Mouse (Mus musculus) midbrain, embryonic 12.5 days (tissue): ENCODE results near the gene Olfr417. TPM values are rescaled to one million over a fixed set of nuclear protein-coding genes. Genes with fewer than 3 reads are reported as not detected.
"Not testable (repeated sequence)": the region's sequence is repeated elsewhere in the genome, so short reads cannot be mapped to it uniquely, and the experiment has no call there.

Experiments
- ATAC-seq: fragments of 200-750 bp; cut with Nextera tagmentation; 2 replicates; pipeline ENCODE4 v1.8.0; 2017; ENCODE audit warnings: low read depth, moderate TSS enrichment, moderate library complexity; ENCODE audit not compliant: low FRiP score
- H3K27ac ChIP-seq: fragments of 300-500 bp; sonication (generic); replicated peaks from 2 replicates; pipeline ENCODE4 v1.5.1; 2016; ENCODE audit warnings: mild to moderate bottlenecking
- H3K27me3 ChIP-seq: fragments of 300-500 bp; sonication (generic); 2 replicates; pipeline ENCODE4 v1.6.1; 2016; ENCODE audit warnings: mild to moderate bottlenecking
- H3K36me3 ChIP-seq: fragments of 300-500 bp; sonication (generic); 2 replicates; pipeline ENCODE4 v1.6.1; 2016
- H3K4me1 ChIP-seq: fragments of 300-500 bp; sonication (generic); 2 replicates; pipeline ENCODE4 v1.6.1; 2016
- H3K4me2 ChIP-seq: fragments of 300-500 bp; sonication (generic); replicated peaks from 2 replicates; pipeline ENCODE4 v1.6.1; 2016; ENCODE audit warnings: mild to moderate bottlenecking, moderate library complexity
- H3K4me3 ChIP-seq: fragments of 300-500 bp; sonication (generic); 2 replicates; pipeline ENCODE4 v1.5.1; 2016; ENCODE audit warnings: mild to moderate bottlenecking
- H3K9ac ChIP-seq: fragments of 300-500 bp; sonication (generic); replicated peaks from 2 replicates; pipeline ENCODE4 v1.6.1; 2016; ENCODE audit warnings: mild to moderate bottlenecking, moderate library complexity
- H3K9me3 ChIP-seq: fragments of 300-500 bp; sonication (generic); 2 replicates; pipeline ENCODE4 v1.6.1; 2016; ENCODE audit warnings: mild to moderate bottlenecking
- WGBS: fragments of 180-500 bp; shearing (Covaris S2); methylation state at CpG from one replicate; pipeline ENCODE4 v1.1.7; 2016; 5-methylcytosine and 5-hydroxymethylcytosine counted together
- polyA plus RNA-seq: library from polyadenylated mRNA; unstranded; fragments of >200 nt; fragmentation: Nextera tagmentation; extraction: Ambion mirVana; gene quantifications from 2 replicates; pipeline ENCODE4 v1.2.1, GENCODE M21; 2016

Gene Olfr417
- not detected in 2 replicates for polyA plus RNA-seq

GRCm38 (mm10) chr1:174364882-174365451, at the start of gene Olfr417:
Gene Olfr417, plus strand, starts transcription at chr1:174365122.
- H3K4me2 ChIP-seq = no peak within 1 kb of the TSS
- H3K36me3 ChIP-seq = no peaks in the 10 kb centered on the region
- no peak for ATAC-seq
- no peak within 1 kb of the TSS for H3K9ac ChIP-seq
- H3K4me1 ChIP-seq = no peaks in the 10 kb centered on the region
- no peaks in the 10 kb centered on the region for H3K9me3 ChIP-seq
- H3K27me3 ChIP-seq = no peaks in the 10 kb centered on the region
- WGBS = 73% methylated on average over 2 of the region's 2 CpGs
- no peak within 1 kb of the TSS for H3K4me3 ChIP-seq
- H3K27ac ChIP-seq = no peak within 1 kb of the TSS

- Histone ChIP-seq H3K4me1 (no peaks in the 10 kb centered on the region), H3K27me3 (no peaks in the 10 kb centered on the region), H3K9me3 (no peaks in the 10 kb centered on the region), H3K4me2 (no peak overlapping the region), H3K4me3 (no peak overlapping the region), H3K9ac (no peak overlapping the region), H3K27ac (no peak overlapping the region), H3K36me3 (no peaks in the 10 kb centered on the region)
- WGBS = 79% methylated on average over 2 of the region's 2 CpGs
- no peak for ATAC-seq
These were observed 47.6 kb upstream of the Olfr417 start for GRCm38 (mm10) chr1:174317308-174317707.

- Histone ChIP-seq H3K4me2 (no peak within 1 kb of the TSS), H3K4me3 (no peak within 1 kb of the TSS), H3K36me3 (no peaks in the 10 kb centered on the region), H3K4me1 (no peaks in the 10 kb centered on the region), H3K27me3 (no peaks in the 10 kb centered on the region), H3K9ac (no peak within 1 kb of the TSS), H3K27ac (no peak within 1 kb of the TSS), H3K9me3 (no peaks in the 10 kb centered on the region)
- ATAC-seq = no peak
These were observed 34.7 kb upstream of the Olfr417 start, which contains the start of gene Mptx1 for GRCm38 (mm10) chr1:174330218-174330617. Gene Mptx1, plus strand, starts transcription at chr1:174330518.

- not testable (repeated sequence) for H3K4me1 ChIP-seq, H3K4me2 ChIP-seq, H3K9ac ChIP-seq, H3K27me3 ChIP-seq, H3K36me3 ChIP-seq, ATAC-seq, H3K9me3 ChIP-seq, H3K4me3 ChIP-seq, H3K27ac ChIP-seq
- 75% methylated on average over 1 of the region's 1 CpGs for WGBS
These were observed 11.3 kb upstream of the Olfr417 start for GRCm38 (mm10) chr1:174353636-174354035.

- Histone ChIP-seq H3K9ac (no peak overlapping the region), H3K4me1 (no peaks in the 10 kb centered on the region), H3K4me3 (no peak overlapping the region), H3K4me2 (no peak overlapping the region), H3K9me3 (no peaks in the 10 kb centered on the region), H3K36me3 (no peaks in the 10 kb centered on the region), H3K27ac (no peak overlapping the region), H3K27me3 (no peaks in the 10 kb centered on the region)
- WGBS = 86% methylated on average over 5 of the region's 5 CpGs
- no peak for ATAC-seq
These were observed 10.3 kb upstream of the Olfr417 start for GRCm38 (mm10) chr1:174354640-174355039.

DNA sequence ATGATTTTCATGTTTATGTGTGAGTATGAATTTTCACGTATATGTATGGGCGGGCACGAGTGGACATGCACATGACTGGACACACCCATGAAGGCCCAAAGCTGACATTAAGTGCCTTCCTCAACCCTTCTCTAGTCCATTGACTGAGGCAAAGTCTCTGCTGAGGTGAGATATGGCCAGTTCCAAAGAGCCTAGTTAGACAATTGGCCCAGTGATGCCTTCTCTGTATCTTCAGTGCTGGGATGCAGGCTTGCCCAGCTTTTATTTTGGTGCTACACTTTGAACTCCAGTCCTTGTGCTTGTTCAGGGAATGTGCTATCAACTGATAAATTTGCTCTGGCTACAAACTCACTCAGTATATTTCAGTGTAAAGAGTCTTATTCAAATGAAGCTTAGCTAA, 8.9 kb downstream of the Olfr417 start:
- Histone ChIP-seq H3K4me1 (no peaks in the 10 kb centered on the region), H3K4me2 (no peak overlapping the region), H3K9me3 (no peaks in the 10 kb centered on the region), H3K27me3 (no peaks in the 10 kb centered on the region), H3K9ac (no peak overlapping the region), H3K27ac (no peak overlapping the region), H3K36me3 (no peaks in the 10 kb centered on the region), H3K4me3 (no peak overlapping the region)
- no peak for ATAC-seq
- 92% methylated on average over 3 of the region's 3 CpGs for WGBS

DNA sequence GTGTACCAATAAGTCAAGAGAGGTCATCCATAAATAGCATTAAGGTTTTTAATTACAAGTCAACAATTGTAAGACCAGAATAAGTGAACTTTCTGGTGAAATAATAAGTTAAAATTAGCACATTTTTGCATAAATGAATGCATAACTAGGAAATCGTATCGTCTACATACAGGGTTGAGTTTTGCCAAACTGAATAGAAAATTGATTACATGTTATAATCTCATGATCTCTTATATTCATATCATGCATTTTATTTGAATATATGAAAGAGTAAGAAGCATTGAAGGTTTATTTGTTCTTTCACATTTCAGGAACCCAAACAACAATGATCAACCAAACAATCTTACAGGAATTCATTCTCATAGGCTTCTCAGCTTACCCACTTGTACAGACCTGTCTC, 25.8 kb downstream of the Olfr417 start, which contains the start of gene Olfr248:
Gene Olfr248, plus strand, starts transcription at position 301 of the 400 bp plus-strand sequence.
- ATAC-seq = no peak
- whole genome bisulfite sequencing = 88% methylated on average over 2 of the region's 2 CpGs
- Histone ChIP-seq H3K27ac (no peak within 1 kb of the TSS), H3K27me3 (no peaks in the 10 kb centered on the region), H3K36me3 (no peaks in the 10 kb centered on the region), H3K4me3 (no peak within 1 kb of the TSS), H3K4me1 (no peaks in the 10 kb centered on the region), H3K9me3 (no peaks in the 10 kb centered on the region), H3K9ac (no peak within 1 kb of the TSS), H3K4me2 (no peak within 1 kb of the TSS)

DNA sequence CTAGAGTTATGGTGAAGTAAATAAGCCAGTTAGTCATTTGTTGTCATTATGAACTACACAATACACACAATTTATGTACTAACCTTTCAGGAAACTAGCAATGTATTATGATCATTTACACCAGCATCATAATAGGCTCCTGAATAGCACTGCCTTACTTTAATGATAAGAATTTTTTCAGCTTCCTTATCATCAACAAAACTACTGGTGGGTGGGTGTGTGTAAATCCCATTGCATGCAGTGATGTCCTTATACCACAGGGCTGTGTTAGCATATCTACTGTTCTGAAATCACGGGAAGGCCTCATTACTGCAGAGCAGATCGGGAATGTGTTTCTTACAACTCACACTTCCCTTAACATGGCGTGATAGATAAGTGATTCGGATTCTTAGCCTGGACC, 58.0 kb downstream of the Olfr417 start:
- Histone ChIP-seq H3K4me1 (no peaks in the 10 kb centered on the region), H3K27ac (no peak overlapping the region), H3K4me2 (no peak overlapping the region), H3K9ac (no peak overlapping the region), H3K4me3 (no peak overlapping the region), H3K9me3 (no peaks in the 10 kb centered on the region), H3K27me3 (no peaks in the 10 kb centered on the region), H3K36me3 (no peaks in the 10 kb centered on the region)
- no peak for ATAC-seq
- 92% methylated on average over 4 of the region's 4 CpGs for WGBS

DNA sequence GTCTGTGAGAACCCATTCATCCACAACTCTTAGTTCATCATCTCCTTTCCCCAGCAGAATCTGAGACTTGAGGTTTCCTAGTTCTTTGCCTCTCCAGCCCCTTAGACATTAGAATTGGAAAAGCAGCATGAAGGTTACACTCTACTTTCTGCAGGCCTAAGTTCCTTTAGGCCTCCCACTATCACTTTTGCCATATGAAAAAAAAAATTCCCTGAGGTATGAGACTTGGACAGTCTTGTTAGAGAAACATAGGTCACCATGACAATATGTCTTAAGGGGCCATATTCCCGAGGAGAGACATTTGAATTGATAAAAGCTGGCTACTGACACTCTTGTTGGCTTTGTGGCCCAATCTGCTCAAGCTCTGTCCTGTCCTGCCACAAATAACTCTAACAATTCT, 58.8 kb downstream of the Olfr417 start, which contains the start of gene Olfr414:
Gene Olfr414, plus strand, starts transcription at position 301 of the 400 bp plus-strand sequence.
- no peaks in the 10 kb centered on the region for H3K4me1 ChIP-seq
- WGBS = 76% methylated on average over 1 of the region's 1 CpGs
- no peaks in the 10 kb centered on the region for H3K9me3 ChIP-seq
- H3K27ac ChIP-seq = no peak within 1 kb of the TSS
- H3K36me3 ChIP-seq = no peaks in the 10 kb centered on the region
- no peak within 1 kb of the TSS for H3K4me3 ChIP-seq
- no peak within 1 kb of the TSS for H3K9ac ChIP-seq
- H3K27me3 ChIP-seq = no peaks in the 10 kb centered on the region
- H3K4me2 ChIP-seq = no peak within 1 kb of the TSS
- no peak for ATAC-seq

Other genes with a start within 250 kb of the Olfr417 start
- gene Olfr231, start 244.0 kb upstream of the Olfr417 start, polyA plus RNA-seq = not detected in 2 replicates
- gene Olfr424, start 233.6 kb upstream of the Olfr417 start, polyA plus RNA-seq = not detected in 2 replicates
- gene Olfr420, start 209.5 kb upstream of the Olfr417 start, polyA plus RNA-seq = not detected in 2 replicates
- gene Spta1, start 192.3 kb upstream of the Olfr417 start, polyA plus RNA-seq = 1.3 TPM in 2 replicates
- not detected in 2 replicates for gene Olfr419, start 113.1 kb upstream of the Olfr417 start, polyA plus RNA-seq
- gene Mptx1, start 34.6 kb upstream of the Olfr417 start, polyA plus RNA-seq = not detected in 2 replicates
- not detected in 2 replicates for gene Olfr248, start 25.9 kb downstream of the Olfr417 start, polyA plus RNA-seq
- gene Olfr414, start 58.9 kb downstream of the Olfr417 start, polyA plus RNA-seq = not detected in 2 replicates
- not detected in 2 replicates for gene Olfr220, start 77.0 kb downstream of the Olfr417 start, polyA plus RNA-seq
- 11.4 TPM in 2 replicates for gene Fmn2, start 136.7 kb downstream of the Olfr417 start, polyA plus RNA-seq